ENCODE assay signal across 23 mouse cellular contexts in genomic region chr16:39706131-39706530, GRCm38 (mm10).
DNase-seq lines count a peak whose midpoint lies in the region; ATAC-seq and TF ChIP-seq lines count a peak whose summit lies in the region.
"Had no signal": no experiment of that assay in that cellular context is flagged by ENCODE, and none has a peak within 500 bp of the region (broad histone marks: within the 10 kb centered on the region; RNA-seq: fewer than 3 reads in every experiment).

No protein-coding gene starts in this region.

- no peaks in the 10 kb centered on the region for H3K9me3 ChIP-seq in midbrain, postnatal 0 days (ENCODE audit: low read length)
- no peaks in the 10 kb centered on the region for H3K9me3 ChIP-seq in midbrain, embryonic 14.5 days (ENCODE audit: control insufficient read depth, low read length)
- H3K9me3 ChIP-seq: G1E had no signal

- no peaks in the 10 kb centered on the region for H3K4me1 ChIP-seq in midbrain, postnatal 0 days (ENCODE audit: insufficient read depth, low read length)
- no peaks in the 10 kb centered on the region for H3K4me1 ChIP-seq in midbrain, embryonic 14.5 days (ENCODE audit: control insufficient read depth, insufficient read depth, low read length)

- intact Hi-C loops in left cerebral cortex, postnatal 4 days (cut with DNase I): no loop called here
- intact Hi-C loops in left cerebral cortex, postnatal 10 days (cut with DNase I): no loop called here

- no peak overlapping the region for H3K27ac ChIP-seq in midbrain, postnatal 0 days (ENCODE audit: low read depth, low read length)
- H3K27ac ChIP-seq in midbrain, embryonic 14.5 days (replicated peaks; ENCODE audit: low read depth, low read length): no peak overlapping the region

- TF ChIP-seq CTCF in midbrain, postnatal 0 days (IDR thresholded peaks at IDR 0.05): no peak

- 74% methylated on average over 3 of the region's 3 CpGs for WGBS in midbrain, postnatal 0 days
- 79% methylated on average over 3 of the region's 3 CpGs for WGBS in midbrain, embryonic 14.5 days

- no peaks in the 10 kb centered on the region for H3K27me3 ChIP-seq in midbrain, postnatal 0 days (ENCODE audit: insufficient read depth, low read length)
- no peaks in the 10 kb centered on the region for H3K27me3 ChIP-seq in midbrain, embryonic 14.5 days (ENCODE audit: control insufficient read depth, insufficient read depth, low read length)
- H3K27me3 ChIP-seq: CH12.LX had no signal

- H3K36me3 ChIP-seq in midbrain, postnatal 0 days (ENCODE audit: insufficient read depth, low read length): no peaks in the 10 kb centered on the region
- H3K36me3 ChIP-seq in midbrain, embryonic 14.5 days (ENCODE audit: control insufficient read depth, insufficient read depth, low read length): no peaks in the 10 kb centered on the region
- H3K36me3 ChIP-seq: G1E had no signal

- no peak overlapping the region for H3K9ac ChIP-seq in midbrain, postnatal 0 days (replicated peaks; ENCODE audit: low read length, poor library complexity, severe bottlenecking)
- no peak overlapping the region for H3K9ac ChIP-seq in midbrain, embryonic 14.5 days (replicated peaks; ENCODE audit: low read length)

- ATAC-seq in cerebellum, adult (ENCODE audit: insufficient number of reproducible peaks, low FRiP score, low TSS enrichment): no peak
- ATAC-seq in midbrain, postnatal 0 days (ENCODE audit: low FRiP score): no peak
- no peak for ATAC-seq in midbrain, embryonic 14.5 days (ENCODE audit: low FRiP score, low TSS enrichment)
- ATAC-seq: activated CD4-positive, CD25-positive, alpha-beta regulatory T cell, adult 4 months; CD4-positive, CD25-positive, alpha-beta regulatory T cell, adult 4 months; Patski had no signal

- no peak overlapping the region for H3K4me3 ChIP-seq in midbrain, postnatal 0 days (ENCODE audit: low read depth, low read length)
- H3K4me3 ChIP-seq in midbrain, embryonic 14.5 days (replicated peaks; ENCODE audit: low read depth, low read length): no peak overlapping the region

- peak; percentile 61 to 64 for DNase-seq in cerebellum, postnatal 10 days
- DNase-seq in cerebellum, postnatal 14 days: peak; percentile 34 to 58
- DNase-seq in cerebellum, adult 8-10 months: no peak
- DNase-seq in left cerebral cortex, postnatal 4 days: peak; percentile 34
- no peak for DNase-seq in left cerebral cortex, postnatal 10 days (ENCODE audit: extremely low spot score in 1 of 2, low spot score in 2 of 2)
- peak; percentile 10 for DNase-seq in midbrain, postnatal 0 days (ENCODE audit: low spot score)
- no peak for DNase-seq in midbrain, embryonic 14.5 days
- DNase-seq: adrenal gland, adult 2 months; adrenal gland, adult 8-10 months; adrenal gland, postnatal 10 days; adrenal gland, postnatal 14 days; adrenal gland, postnatal 25 days; adrenal gland, postnatal 36 days; B cell, adult 2 months; cerebellum, adult 11 months; cerebellum, adult 11-12 months; cerebellum, adult 18-20 months had no signal

- no peak overlapping the region for H3K4me2 ChIP-seq in midbrain, postnatal 0 days (ENCODE audit: low read depth, low read length, poor library complexity, severe bottlenecking)
- no peak overlapping the region for H3K4me2 ChIP-seq in midbrain, embryonic 14.5 days (ENCODE audit: low read length)

Comparison
In these comparisons a context has a peak if more than half of its experiments do, and no peak if none do; other contexts are left out.
1. DNase-seq: peak in cerebellum, postnatal 10 days (2 of 2), cerebellum, postnatal 14 days (2 of 2), left cerebral cortex, postnatal 4 days (single experiment) and midbrain, postnatal 0 days (single experiment); none in cerebellum, adult 8-10 months (single experiment), left cerebral cortex, postnatal 10 days (0 of 2) and midbrain, embryonic 14.5 days (single experiment).